Mouse (Mus musculus): ENCODE measurements around the gene Sptb. TPM values are rescaled to one million over a fixed set of nuclear protein-coding genes. Genes with fewer than 3 reads are reported as not detected.

The Sptb gene
- polyA plus RNA-seq (2012; ENCODE audit: low replicate concordance), result 348 and 356 TPM in 2 replicates

DNA sequence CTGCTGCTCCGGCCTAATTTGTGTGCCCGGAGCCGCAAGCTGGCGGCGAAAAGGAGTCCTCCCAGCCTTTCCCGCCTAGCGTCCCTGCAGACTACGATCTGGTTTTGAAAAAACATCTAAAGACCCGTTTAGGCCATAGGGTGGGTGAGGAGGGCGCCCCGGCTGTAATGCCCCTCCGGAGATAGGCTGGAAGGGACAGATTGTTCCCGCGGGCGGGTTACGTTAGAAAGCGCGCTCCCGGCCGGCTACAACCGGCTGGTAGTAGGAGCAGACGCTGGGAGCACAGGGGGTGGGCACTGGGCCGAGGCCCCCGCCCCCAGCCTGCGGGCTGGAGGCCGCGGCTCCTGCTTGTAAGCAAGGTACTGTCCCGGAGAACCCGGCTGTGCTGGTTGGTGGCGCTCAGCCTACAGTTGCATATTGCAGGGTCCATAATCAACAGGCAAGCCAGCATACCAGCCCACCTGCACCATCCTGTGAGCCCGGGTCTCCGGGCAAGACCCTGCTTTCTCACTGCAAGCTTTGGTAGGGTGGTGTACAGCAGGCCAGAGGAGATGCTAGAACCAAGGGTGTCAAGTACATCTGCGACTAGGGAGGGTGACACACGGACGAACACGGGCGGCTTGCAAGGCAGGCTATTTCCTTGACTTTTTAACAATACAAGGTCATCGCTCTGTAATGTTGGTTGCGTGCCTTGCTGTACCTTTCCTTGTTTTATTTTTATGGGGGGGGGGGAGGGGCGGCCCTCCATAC lies at the start of gene Sptb:
TSS of gene Sptb (minus strand) at position 197 of the 750 bp plus-strand sequence.

DNA sequence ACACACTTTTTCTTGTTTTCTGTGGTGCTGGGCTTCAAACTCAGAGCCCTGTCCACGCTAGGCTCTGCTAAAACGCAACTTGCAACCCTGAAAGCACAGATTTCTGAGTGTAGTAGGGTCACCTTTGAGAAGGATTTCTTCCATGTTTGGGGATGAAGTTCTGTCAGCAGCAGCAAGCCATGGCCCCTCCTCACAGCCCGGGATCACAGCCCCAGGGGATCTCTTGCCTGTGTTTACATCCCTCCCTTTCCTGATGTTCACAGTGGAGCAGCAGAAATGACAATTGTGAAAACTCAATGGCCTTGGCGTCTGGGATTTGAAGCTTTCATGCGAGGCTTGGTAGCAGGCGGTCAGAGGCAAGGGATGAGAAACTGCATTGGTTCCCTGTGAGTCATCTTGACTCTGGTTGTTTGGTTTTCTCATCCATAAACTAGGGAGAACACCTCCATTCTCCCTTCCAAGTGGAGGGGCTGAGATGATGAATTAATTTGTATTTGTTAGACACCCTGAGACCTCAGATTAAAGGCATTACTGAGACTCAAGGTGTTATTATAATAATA lies 179.7 kb downstream of the Sptb start, which contains the start of gene Plekhg3:
TSS of gene Plekhg3 (plus strand) at position 312 of the 560 bp plus-strand sequence.

Other genes starting within 250 kb of the Sptb start
- gene Plekhg3, start 179.7 kb downstream of the Sptb start, polyA plus RNA-seq (2012; ENCODE audit: low replicate concordance), result 2.1 and 2.2 TPM in 2 replicates
- gene Churc1, start 55.0 kb upstream of the Sptb start, polyA plus RNA-seq (2012; ENCODE audit: low replicate concordance), result 0.35 and 10.1 TPM in 2 replicates
- 13.7 and 43.2 TPM in 2 replicates for gene Fntb, start 55.0 kb upstream of the Sptb start, polyA plus RNA-seq (2012; ENCODE audit: low replicate concordance)
- gene Gpx2, start 85.0 kb upstream of the Sptb start, polyA plus RNA-seq (2012; ENCODE audit: low replicate concordance), result not detected in 2 replicates
- gene Rab15, start 112.4 kb upstream of the Sptb start, polyA plus RNA-seq (2012; ENCODE audit: low replicate concordance), result 0.98 and 1.3 TPM in 2 replicates